Mouse (Mus musculus) megakaryocyte, embryonic 14.5 days (primary cell): Measurements from ENCODE around the gene Ifi213.

Experiments used
- FLI1 ChIP-seq: IDR thresholded peaks from 2 replicates; pipeline ENCODE4 v1.6.1; 2012; ENCODE audit warnings: low read length, inconsistent platforms, mixed read lengths
- GATA1 ChIP-seq: IDR thresholded peaks from 3 replicates; pipeline ENCODE4 v1.6.1; 2012; ENCODE audit warnings: mixed read lengths, low read length, inconsistent platforms, borderline replicate concordance

DNA sequence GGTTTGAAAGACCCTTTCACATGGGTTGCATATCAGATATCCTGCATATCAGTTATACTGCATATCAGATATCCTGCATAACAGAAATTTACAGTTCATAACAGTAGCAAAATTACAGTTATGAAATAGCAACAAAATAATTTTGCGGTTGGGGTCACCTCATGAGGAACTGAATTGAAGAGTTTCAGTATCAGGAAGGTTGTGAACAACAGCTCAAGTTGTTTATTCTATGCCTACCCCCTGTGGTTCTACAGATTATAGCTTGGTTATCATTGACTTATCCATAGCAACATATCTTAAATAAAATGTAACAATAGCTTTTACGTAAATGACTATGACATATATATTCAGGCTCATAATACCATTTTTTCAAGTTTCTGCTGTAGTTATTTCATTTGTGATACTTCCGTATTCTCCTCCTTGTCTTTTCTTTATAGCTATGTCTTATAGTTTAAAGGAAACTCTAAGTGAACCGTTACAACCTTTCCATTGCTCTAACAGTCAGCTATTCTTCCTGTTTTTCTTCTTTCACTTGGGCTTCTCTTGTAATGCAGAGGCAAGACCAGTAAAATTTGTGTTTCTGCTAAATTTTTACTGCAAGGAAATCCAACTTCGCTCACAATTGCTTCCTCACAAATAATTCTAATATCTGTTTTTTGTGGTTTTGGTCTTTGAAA is 35.0 kb upstream of the Ifi213 start:
- TF ChIP-seq GATA1 (no peak), FLI1 (no peak)
